Mouse (Mus musculus) forebrain, embryonic 12.5 days (tissue): ENCODE results near the gene Tnn. TPM values are rescaled to one million over a fixed set of nuclear protein-coding genes. Genes with fewer than 3 reads are reported as not detected.
A peak's percentile ranks its signal among the peaks of the same experiment; 100 is the strongest.

Experiments used
- ATAC-seq: fragments of 200-750 bp; cut with Nextera tagmentation; 2 replicates; pipeline ENCODE4 v1.8.0; 2017; ENCODE audit warnings: moderate TSS enrichment; ENCODE audit not compliant: low FRiP score
- H3K27ac ChIP-seq: fragments of 300-500 bp; sonication (generic); 2 replicates; pipeline ENCODE4 v1.5.1; 2016; ENCODE audit warnings: mild to moderate bottlenecking
- H3K27me3 ChIP-seq: fragments of 300-500 bp; sonication (generic); 2 replicates; pipeline ENCODE4 v1.6.1; 2016; ENCODE audit warnings: mild to moderate bottlenecking
- H3K36me3 ChIP-seq: fragments of 300-500 bp; sonication (generic); replicated peaks from 2 replicates; pipeline ENCODE4 v1.6.1; 2016; ENCODE audit warnings: mild to moderate bottlenecking
- H3K4me1 ChIP-seq: fragments of 300-500 bp; sonication (generic); 2 replicates; pipeline ENCODE4 v1.6.1; 2016
- H3K4me2 ChIP-seq: fragments of 300-500 bp; sonication (generic); 2 replicates; pipeline ENCODE4 v1.6.1; 2016; ENCODE audit warnings: mild to moderate bottlenecking, moderate library complexity
- H3K4me3 ChIP-seq: fragments of 300-500 bp; sonication (generic); replicated peaks from 2 replicates; pipeline ENCODE4 v1.5.1; 2016; ENCODE audit warnings: mild to moderate bottlenecking
- H3K9ac ChIP-seq: fragments of 300-500 bp; sonication (generic); 2 replicates; pipeline ENCODE4 v1.6.1; 2016; ENCODE audit warnings: mild to moderate bottlenecking
- H3K9me3 ChIP-seq: fragments of 300-500 bp; sonication (generic); 2 replicates; pipeline ENCODE4 v1.6.1; 2016
- WGBS: fragments of 180-500 bp; shearing (Covaris S2); methylation state at CpG from one replicate; pipeline ENCODE4 v1.1.7; 2016; 5-methylcytosine and 5-hydroxymethylcytosine counted together
- polyA plus RNA-seq: library from polyadenylated mRNA; unstranded; fragments of >200 nt; fragmentation: Nextera tagmentation; extraction: Ambion mirVana; gene quantifications from 2 replicates; pipeline ENCODE4 v1.2.1, GENCODE M21; 2016

Gene Tnn
- 0.03 and 0.11 TPM in 2 replicates for polyA plus RNA-seq

GRCm38 (mm10) chr1:160153480-160153879, at the start of gene Tnn:
TSS of gene Tnn (minus strand) at chr1:160153580.
- Histone ChIP-seq H3K4me1 (peaks cover 8% of the 10 kb centered on the region), H3K27me3 (no peaks in the 10 kb centered on the region), H3K9me3 (no peaks in the 10 kb centered on the region), H3K36me3 (no peaks in the 10 kb centered on the region), H3K27ac (no peak within 1 kb of the TSS), H3K9ac (no peak within 1 kb of the TSS), H3K4me3 (no peak within 1 kb of the TSS), H3K4me2 (no peak within 1 kb of the TSS)
- 84% methylated on average over 8 of the region's 8 CpGs for WGBS
- no peak for ATAC-seq

- Histone ChIP-seq H3K4me2 (peak overlapping the region; percentile 77), H3K36me3 (peaks cover 24% of the 10 kb centered on the region), H3K4me3 (peak overlapping the region; percentile 79), H3K9ac (peak overlapping the region; percentile 77), H3K9me3 (no peaks in the 10 kb centered on the region), H3K4me1 (peaks cover 7% of the 10 kb centered on the region), H3K27me3 (no peaks in the 10 kb centered on the region), H3K27ac (peak overlapping the region; percentile 70)
- no peak; the same call in 1 of the 2 replicates for ATAC-seq
- under 1% methylated on average over 13 of the region's 13 CpGs for WGBS
These were observed 41.9 kb upstream of the Tnn start for GRCm38 (mm10) chr1:160195337-160195663.

GRCm38 (mm10) chr1:160194529-160195336, 41.4 kb upstream of the Tnn start, which contains the start of gene Mrps14:
TSS of gene Mrps14 (plus strand) at chr1:160195215.
- Histone ChIP-seq H3K4me1 (peaks cover 7% of the 10 kb centered on the region), H3K27ac (peak within 1 kb of the TSS; percentile 70), H3K4me2 (peak within 1 kb of the TSS; percentile 77), H3K27me3 (no peaks in the 10 kb centered on the region), H3K9ac (peak within 1 kb of the TSS; percentile 77), H3K9me3 (no peaks in the 10 kb centered on the region), H3K4me3 (peak within 1 kb of the TSS; percentile 79), H3K36me3 (peaks cover 21% of the 10 kb centered on the region)
- WGBS = 7% methylated on average over 31 of the region's 31 CpGs
- ATAC-seq = peak; percentile 99

GRCm38 (mm10) chr1:160184506-160184905, 31.1 kb upstream of the Tnn start:
- WGBS = 18% methylated on average over 5 of the region's 5 CpGs
- no peak overlapping the region for H3K4me2 ChIP-seq

GRCm38 (mm10) chr1:160181216-160181615, 27.8 kb upstream of the Tnn start:
- H3K27ac ChIP-seq = no peak overlapping the region
- H3K36me3 ChIP-seq = no peaks in the 10 kb centered on the region
- no peaks in the 10 kb centered on the region for H3K4me1 ChIP-seq
- H3K9ac ChIP-seq = no peak overlapping the region
- WGBS = 72% methylated on average over 4 of the region's 4 CpGs
- no peaks in the 10 kb centered on the region for H3K9me3 ChIP-seq
- no peaks in the 10 kb centered on the region for H3K27me3 ChIP-seq
- ATAC-seq = no peak
- no peak overlapping the region for H3K4me3 ChIP-seq
- no peak overlapping the region for H3K4me2 ChIP-seq

More at GRCm38 (mm10) chr1:160184506-160184905, 31.1 kb upstream of the Tnn start:
- no peaks in the 10 kb centered on the region for H3K36me3 ChIP-seq
- no peak overlapping the region for H3K27ac ChIP-seq
- H3K4me3 ChIP-seq = no peak overlapping the region
- no peak overlapping the region for H3K9ac ChIP-seq
- H3K4me1 ChIP-seq = no peaks in the 10 kb centered on the region
- peak; percentile 77; the same call in 1 of the 2 replicates for ATAC-seq
- 0 out of 2 replicates have a peak, but pooled peaks cover 3% of the 10 kb centered on the region for H3K27me3 ChIP-seq
- no peaks in the 10 kb centered on the region for H3K9me3 ChIP-seq

- no peaks in the 10 kb centered on the region for H3K36me3 ChIP-seq
- H3K9me3 ChIP-seq = no peaks in the 10 kb centered on the region
- no peaks in the 10 kb centered on the region for H3K27me3 ChIP-seq
- no peaks in the 10 kb centered on the region for H3K4me1 ChIP-seq
- H3K9ac ChIP-seq = no peak overlapping the region
- WGBS = 71% methylated on average over 8 of the region's 8 CpGs
- no peak for ATAC-seq
- H3K27ac ChIP-seq = no peak overlapping the region
- no peak overlapping the region for H3K4me2 ChIP-seq
- H3K4me3 ChIP-seq = no peak overlapping the region
These were observed 23.5 kb upstream of the Tnn start for GRCm38 (mm10) chr1:160176903-160177302.

- Histone ChIP-seq H3K36me3 (no peaks in the 10 kb centered on the region), H3K27me3 (no peaks in the 10 kb centered on the region), H3K9ac (no peak overlapping the region), H3K4me3 (no peak overlapping the region), H3K27ac (no peak overlapping the region), H3K4me2 (no peak overlapping the region), H3K4me1 (no peaks in the 10 kb centered on the region), H3K9me3 (no peaks in the 10 kb centered on the region)
- no peak for ATAC-seq
- WGBS = 78% methylated on average over 3 of the region's 5 CpGs
These were observed 13.2 kb upstream of the Tnn start for GRCm38 (mm10) chr1:160166600-160166999.

GRCm38 (mm10) chr1:160158190-160158589, 4.8 kb upstream of the Tnn start:
- no peaks in the 10 kb centered on the region for H3K27me3 ChIP-seq
- no peaks in the 10 kb centered on the region for H3K9me3 ChIP-seq
- no peaks in the 10 kb centered on the region for H3K4me1 ChIP-seq
- H3K4me2 ChIP-seq = no peak overlapping the region
- H3K27ac ChIP-seq = no peak overlapping the region
- H3K36me3 ChIP-seq = no peaks in the 10 kb centered on the region
- H3K4me3 ChIP-seq = no peak overlapping the region
- 76% methylated on average over 2 of the region's 2 CpGs for WGBS
- no peak for ATAC-seq
- H3K9ac ChIP-seq = no peak overlapping the region

- peaks cover 8% of the 10 kb centered on the region for H3K4me1 ChIP-seq
- no peak overlapping the region for H3K4me2 ChIP-seq
- H3K27ac ChIP-seq = no peak overlapping the region
- ATAC-seq = no peak
- H3K4me3 ChIP-seq = no peak overlapping the region
- H3K9me3 ChIP-seq = no peaks in the 10 kb centered on the region
- no peaks in the 10 kb centered on the region for H3K36me3 ChIP-seq
- no peak overlapping the region for H3K9ac ChIP-seq
- 58% methylated on average over 3 of the region's 3 CpGs for WGBS
- H3K27me3 ChIP-seq = no peaks in the 10 kb centered on the region
These were observed 2.7 kb downstream of the Tnn start for GRCm38 (mm10) chr1:160150726-160151125.

- H3K9ac ChIP-seq = no peak overlapping the region
- no peak overlapping the region for H3K4me2 ChIP-seq
- 74% methylated on average over 11 of the region's 11 CpGs for WGBS
- no peak overlapping the region for H3K27ac ChIP-seq
- ATAC-seq = peak; percentile 55; the same call in 1 of the 2 replicates
- no peaks in the 10 kb centered on the region for H3K27me3 ChIP-seq
- H3K4me1 ChIP-seq = peaks cover 8% of the 10 kb centered on the region
- no peaks in the 10 kb centered on the region for H3K36me3 ChIP-seq
- no peaks in the 10 kb centered on the region for H3K9me3 ChIP-seq
- H3K4me3 ChIP-seq = no peak overlapping the region
These were observed 4.0 kb downstream of the Tnn start for GRCm38 (mm10) chr1:160149291-160149906.

GRCm38 (mm10) chr1:160147274-160147673, 6.1 kb downstream of the Tnn start:
- no peak overlapping the region for H3K9ac ChIP-seq
- H3K4me3 ChIP-seq = no peak overlapping the region
- H3K4me2 ChIP-seq = no peak overlapping the region
- 86% methylated on average over 7 of the region's 7 CpGs for WGBS
- H3K27ac ChIP-seq = no peak overlapping the region
- H3K36me3 ChIP-seq = no peaks in the 10 kb centered on the region
- H3K9me3 ChIP-seq = no peaks in the 10 kb centered on the region
- H3K27me3 ChIP-seq = no peaks in the 10 kb centered on the region
- H3K4me1 ChIP-seq = peaks cover 8% of the 10 kb centered on the region
- no peak for ATAC-seq

- WGBS = 73% methylated on average over 3 of the region's 3 CpGs
- Histone ChIP-seq H3K27ac (no peak overlapping the region), H3K27me3 (no peaks in the 10 kb centered on the region), H3K9ac (no peak overlapping the region), H3K4me3 (no peak overlapping the region), H3K4me2 (no peak overlapping the region), H3K9me3 (no peaks in the 10 kb centered on the region), H3K4me1 (peaks cover 8% of the 10 kb centered on the region), H3K36me3 (no peaks in the 10 kb centered on the region)
- ATAC-seq = no peak
These were observed 7.8 kb downstream of the Tnn start for GRCm38 (mm10) chr1:160145606-160146005.
